Mouse (Mus musculus): ENCODE measurements around the gene Spop. TPM values are rescaled to one million over a fixed set of nuclear protein-coding genes. Genes with fewer than 3 reads are reported as not detected.
A peak's percentile ranks its signal among the peaks of the same experiment; 100 is the strongest.
"Not testable (repeated sequence)": the region's sequence is repeated elsewhere in the genome, so short reads cannot be mapped to it uniquely, and the experiment has no call there.

Spop gene
- total RNA-seq, 2 experiments from 2014 or later, result 159 to 164 TPM

DNA sequence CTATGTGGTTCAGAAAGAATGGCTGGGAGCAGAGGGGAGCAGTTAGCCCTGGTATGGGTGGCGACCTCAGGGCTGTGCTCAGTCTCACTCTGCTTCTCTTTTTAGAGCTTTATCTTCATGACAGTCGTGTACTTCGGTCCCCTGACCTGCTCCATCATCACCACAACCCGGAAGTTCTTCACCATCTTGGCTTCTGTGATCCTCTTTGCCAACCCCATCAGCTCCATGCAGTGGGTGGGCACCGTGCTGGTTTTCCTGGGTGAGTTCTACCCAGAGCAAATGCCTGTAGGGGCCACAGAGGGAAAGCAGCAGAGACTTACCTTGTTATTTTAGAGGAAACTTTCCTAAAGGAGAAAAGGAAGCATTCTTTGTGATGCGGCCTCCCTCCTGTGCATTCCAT is 23.5 kb upstream of the Spop start:
- DNase-seq, result no peak

GRCm38 (mm10) chr11:95391201-95391600 is 22.7 kb upstream of the Spop start:
- DNase-seq, result no peak

DNA sequence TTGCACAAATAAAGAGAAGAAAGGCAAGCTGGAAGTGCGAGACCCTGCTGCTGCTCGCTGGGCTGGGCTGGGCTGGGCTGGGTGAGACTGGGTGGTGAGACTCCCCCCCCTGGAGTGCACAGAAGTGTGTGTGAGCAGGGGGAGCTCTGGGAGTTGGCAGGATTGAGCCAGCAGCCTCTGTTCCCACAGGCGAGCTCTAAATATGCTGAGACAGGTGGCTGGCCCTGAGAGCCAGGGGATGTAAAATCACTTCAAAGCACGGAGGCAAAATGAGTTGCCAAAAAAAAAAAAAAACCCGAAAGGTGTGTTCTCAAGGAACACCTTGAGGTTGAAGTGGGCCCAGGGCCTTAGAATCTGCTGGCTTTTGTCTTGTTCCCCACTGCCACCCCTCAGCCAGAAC is 22.1 kb upstream of the Spop start:
- DNase-seq, result peak in 1 of 2 experiments; percentile 63

DNA sequence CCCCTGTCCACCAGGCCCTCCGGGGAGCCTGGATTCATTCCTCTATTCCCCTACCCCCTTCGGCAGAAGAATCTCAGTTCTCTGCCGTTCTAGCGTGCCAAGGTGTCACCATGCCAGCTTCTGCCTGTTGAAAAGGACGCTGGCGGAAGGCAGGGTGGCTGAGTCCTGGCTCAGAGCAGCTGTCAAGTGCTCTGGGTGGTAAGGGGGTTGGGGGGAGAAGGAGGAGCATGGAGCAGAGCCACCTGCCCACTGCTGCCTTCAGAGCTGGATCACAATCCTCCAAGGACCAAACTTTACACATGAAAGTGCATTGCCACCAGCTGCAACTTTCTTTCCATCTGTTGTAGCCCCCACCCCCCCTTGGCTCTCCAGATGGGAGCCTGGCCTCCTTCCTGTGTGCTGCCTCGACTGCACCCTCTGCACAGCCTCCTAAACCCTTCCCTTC is 21.6 kb upstream of the Spop start:
- peak; percentile 69 to 81 for DNase-seq

GRCm38 (mm10) chr11:95392708-95393499 is 21.0 kb upstream of the Spop start:
- no peak for DNase-seq

- no peak for DNase-seq
Observed at GRCm38 (mm10) chr11:95393500-95393816, 20.4 kb upstream of the Spop start.

GRCm38 (mm10) chr11:95394112-95394511 is 19.8 kb upstream of the Spop start:
- DNase-seq, result no peak

DNA sequence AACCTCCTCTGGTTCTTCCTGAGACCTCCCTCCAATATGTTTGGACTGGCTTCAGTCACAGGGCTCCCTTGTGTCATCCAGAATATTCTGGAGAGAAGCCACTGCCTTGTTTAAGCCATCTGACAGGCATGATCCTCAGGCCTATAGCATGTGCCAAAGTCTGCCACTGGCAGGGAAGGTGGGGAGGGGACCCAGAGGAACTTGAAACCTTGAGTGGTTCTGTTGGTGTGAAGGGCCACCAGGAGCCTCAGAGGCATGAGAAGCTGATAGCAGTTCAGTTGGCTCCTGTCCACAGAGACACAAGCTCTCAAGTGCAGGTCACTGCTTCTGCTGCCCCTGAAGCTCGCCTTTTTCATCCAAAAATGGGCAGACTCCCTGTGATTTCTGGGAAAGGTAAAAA is 17.3 kb upstream of the Spop start:
- DNase-seq, result peak; percentile 38 to 41

GRCm38 (mm10) chr11:95397843-95398835 is 15.7 kb upstream of the Spop start:
- DNase-seq, result peak; percentile 56 to 92

GRCm38 (mm10) chr11:95399520-95400020 is 14.3 kb upstream of the Spop start:
- no peak for DNase-seq

GRCm38 (mm10) chr11:95401568-95401967 is 12.3 kb upstream of the Spop start:
- no peak for DNase-seq

DNA sequence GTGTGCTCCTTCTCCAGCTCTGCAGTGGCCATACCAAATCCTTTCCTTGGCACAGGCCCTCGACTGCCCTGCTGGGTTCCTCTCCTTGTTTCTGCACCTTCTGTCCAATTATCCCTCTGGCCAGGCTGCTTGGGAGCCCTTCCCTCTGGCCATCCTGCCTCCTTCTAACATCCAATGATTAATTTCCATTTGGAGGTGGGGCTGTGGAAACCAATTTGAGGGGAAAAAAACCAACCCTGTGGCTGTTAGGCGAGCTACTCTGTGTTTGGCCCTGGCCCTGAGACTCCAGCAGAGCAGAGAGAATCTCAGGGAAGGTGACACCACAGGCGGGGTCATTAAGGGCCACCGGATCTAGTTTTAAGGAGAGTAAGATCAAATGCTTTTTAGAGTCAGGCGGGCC is 11.7 kb upstream of the Spop start:
- DNase-seq, result peak; percentile 31 to 54

- DNase-seq, result peak; percentile 70 to 74
Observed at GRCm38 (mm10) chr11:95402658-95403101, 11.2 kb upstream of the Spop start.

- DNase-seq, result no peak
Observed at GRCm38 (mm10) chr11:95403382-95404340, 10.2 kb upstream of the Spop start.

DNA sequence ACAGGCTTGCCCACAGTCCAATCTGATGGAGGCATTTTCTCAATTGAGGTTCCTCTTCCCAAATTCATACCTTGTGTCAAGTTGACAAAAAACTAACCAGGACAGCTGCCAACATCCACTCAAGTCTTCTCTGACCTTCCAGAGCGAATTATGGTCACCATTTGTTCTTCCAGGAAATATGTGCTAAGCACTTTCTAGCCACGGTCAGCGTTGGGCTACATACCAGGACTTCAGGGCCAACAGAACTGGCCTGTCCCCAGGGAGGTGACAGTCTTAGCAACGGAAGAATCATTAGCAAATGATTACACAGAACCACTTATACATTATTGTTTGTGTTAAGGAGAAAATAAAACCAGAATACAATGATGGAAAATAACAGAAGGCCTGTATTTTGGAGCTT is 8.1 kb upstream of the Spop start:
- DNase-seq, result peak in 1 of 2 experiments; percentile 63

DNA sequence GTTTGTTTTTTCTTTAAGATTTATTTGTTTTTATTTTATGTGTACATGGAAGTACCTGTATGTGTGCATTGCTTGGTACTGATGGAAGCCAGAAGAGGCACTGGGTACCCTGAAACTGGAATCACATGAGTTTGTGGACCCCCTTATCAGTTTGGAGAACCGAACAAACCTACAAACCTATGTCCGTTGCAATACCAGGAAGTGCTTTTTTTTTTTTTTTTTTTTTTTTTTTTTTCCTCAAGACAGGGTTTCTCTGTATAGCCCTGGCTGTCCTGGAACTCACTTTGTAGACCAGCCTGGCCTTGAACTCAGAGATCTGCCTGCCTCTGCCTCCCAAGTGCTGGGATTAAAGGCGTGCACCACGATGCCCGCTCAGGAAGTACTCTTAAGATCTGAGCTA is 7.5 kb upstream of the Spop start:
- DNase-seq, result not testable (repeated sequence)

- no peak for DNase-seq
Observed at GRCm38 (mm10) chr11:95409450-95410112, 4.3 kb upstream of the Spop start.

- DNase-seq, result no peak
Observed at GRCm38 (mm10) chr11:95411453-95412013, 2.3 kb upstream of the Spop start.

- DNase-seq, result peak; percentile 48 to 72
Observed at GRCm38 (mm10) chr11:95412615-95413014, 1.3 kb upstream of the Spop start.

GRCm38 (mm10) chr11:95414536-95415161 is 769 bp downstream of the Spop start:
- DNase-seq, result peak; percentile 95 to 97

All from heart, adult 18-20 months (tissue).